Mouse (Mus musculus): ENCODE measurements around the gene Trpc4ap.

GRCm38 (mm10) chr2:155595516-155595915 is 96.7 kb downstream of the Trpc4ap start:
- TF ChIP-seq CTCF (IDR thresholded peaks at IDR 0.05; ENCODE audit: low read depth) = no peak
- TF ChIP-seq EP300 (IDR thresholded peaks at IDR 0.05; ENCODE audit: low read depth) = no peak

All from liver, embryonic 14.5 days (tissue).